Mouse (Mus musculus): ENCODE results near the gene Nampt.
A peak's percentile ranks its signal among the peaks of the same experiment; 100 is the strongest.

The Nampt gene

GRCm38 (mm10) chr12:32897199-32898120 lies 78.1 kb downstream of the Nampt start:
- DNase-seq (ENCODE audit: low spot score in 2 of 2): peak; percentile 79 to 93

GRCm38 (mm10) chr12:32901005-32901404 lies 81.7 kb downstream of the Nampt start:
- no peak for DNase-seq (ENCODE audit: low spot score in 2 of 2)

Data from spleen, postnatal 4 days (tissue).